Mouse (Mus musculus): Measurements from ENCODE around the gene Med23.

- TF ChIP-seq E2F4 (IDR thresholded peaks at IDR 0.05; ENCODE audit: insufficient read depth), result no peak
- no peak for TF ChIP-seq USF1 (IDR thresholded peaks at IDR 0.05; ENCODE audit: low read depth)
- TF ChIP-seq MAX (IDR thresholded peaks at IDR 0.05; ENCODE audit: low read depth), result no peak
- TF ChIP-seq POLR2A (IDR thresholded peaks at IDR 0.05; ENCODE audit: insufficient read length, low read depth), result no peak
- 0 out of 2 replicates have a peak, but pooled peaks have one; percentile 12 for TF ChIP-seq CEBPB (IDR thresholded peaks at IDR 0.05; ENCODE audit: insufficient read depth, poor library complexity, severe bottlenecking)
- no peak for TF ChIP-seq TCF3 (IDR thresholded peaks at IDR 0.05; ENCODE audit: insufficient read length, low read depth)
- TF ChIP-seq POLR2AphosphoS2 (IDR thresholded peaks at IDR 0.05; ENCODE audit: insufficient read length, low read depth), result no peak
- no peak for TF ChIP-seq SRF (IDR thresholded peaks at IDR 0.05; ENCODE audit: control insufficient read depth, insufficient read length, low read depth)
- no peak for TF ChIP-seq TCF12 (IDR thresholded peaks at IDR 0.05; ENCODE audit: insufficient read depth, poor library complexity, severe bottlenecking)
- no peak for TF ChIP-seq MYOG (IDR thresholded peaks at IDR 0.05; ENCODE audit: control insufficient read depth in 1 of 3, insufficient read depth in 1 of 3, insufficient read length in 2 of 3, low read depth in 2 of 3)
Observed at GRCm38 (mm10) chr10:24841998-24842397, 27.8 kb upstream of the Med23 start.

All from myocyte (in vitro differentiated cells).